Mouse (Mus musculus): ENCODE results near the gene Ppp1r2.

- TF ChIP-seq MAX (IDR thresholded peaks at IDR 0.05; ENCODE audit: low read depth), result no peak
- TF ChIP-seq POLR2A (IDR thresholded peaks at IDR 0.05; ENCODE audit: insufficient read length, low read depth), result peak; percentile 89
- TF ChIP-seq TCF12 (IDR thresholded peaks at IDR 0.05; ENCODE audit: insufficient read depth, poor library complexity, severe bottlenecking), result no peak
- no peak for TF ChIP-seq TCF3 (IDR thresholded peaks at IDR 0.05; ENCODE audit: insufficient read length, low read depth)
- peak; percentile 73 for TF ChIP-seq POLR2AphosphoS2 (IDR thresholded peaks at IDR 0.05; ENCODE audit: insufficient read length, low read depth)
- TF ChIP-seq USF1 (IDR thresholded peaks at IDR 0.05; ENCODE audit: low read depth), result no peak
- TF ChIP-seq E2F4 (IDR thresholded peaks at IDR 0.05; ENCODE audit: insufficient read depth), result peak; percentile 22
- TF ChIP-seq CEBPB (IDR thresholded peaks at IDR 0.05; ENCODE audit: insufficient read depth, poor library complexity, severe bottlenecking), result no peak
- TF ChIP-seq MYOG (IDR thresholded peaks at IDR 0.05; ENCODE audit: control insufficient read depth in 1 of 3, insufficient read depth in 1 of 3, insufficient read length in 2 of 3, low read depth in 2 of 3), result no peak
- no peak for TF ChIP-seq REST (IDR thresholded peaks at IDR 0.05; ENCODE audit: insufficient read depth, insufficient read length)
Observed at GRCm38 (mm10) chr16:31274674-31275460, at the start of gene Ppp1r2.
